Mouse (Mus musculus) megakaryocyte, adult 5-6 weeks (primary cell): ENCODE measurements around the gene Kntc1. TPM values are rescaled to one million over a fixed set of nuclear protein-coding genes. Genes with fewer than 3 reads are reported as not detected.

Source experiments
- ATAC-seq: 2 replicates; pipeline ENCODE4 v1.8.0; 2016; ENCODE audit warnings: mild to moderate bottlenecking, inconsistent platforms; ENCODE audit not compliant: poor library complexity, severe bottlenecking
- total RNA-seq, 2 experiments: library from RNA; stranded (forward) in 1 of 2; stranded (reverse) in 1 of 2; fragments of 153-499, 151-499 nt in 1 of 2; fragments of 221-1000, 200-1000 nt in 1 of 2; gene quantifications; 2 replicates each; pipeline versions ENCODE4 v1.2.3 to v1.2.4; 2015 to 2017

Kntc1 gene
- total RNA-seq, 2 experiments from 2014 or later = 34.2 to 36.1 TPM

- peak; percentile 54 for ATAC-seq
Observed at GRCm38 (mm10) chr5:123862374-123863350, 113.1 kb downstream of the Kntc1 start.

DNA sequence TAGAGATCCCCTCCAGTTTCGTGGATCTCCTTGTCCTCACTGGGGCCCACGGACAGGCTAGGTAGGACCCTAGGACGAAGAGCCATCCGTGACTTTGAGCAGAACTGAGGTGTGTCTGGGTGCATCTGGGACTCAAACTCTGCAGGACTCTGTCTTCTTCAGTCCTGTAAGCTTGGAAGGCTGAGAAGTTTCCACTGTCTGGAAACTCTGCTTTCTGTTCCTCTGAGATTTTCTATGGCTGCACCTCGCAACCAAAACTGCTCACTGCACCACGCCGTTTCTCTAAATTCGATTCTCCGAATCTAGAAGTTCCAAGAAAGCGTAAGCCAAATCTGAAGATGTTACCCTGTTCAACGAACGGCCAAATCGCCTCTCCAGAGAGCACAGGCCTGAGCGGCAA is 114.4 kb downstream of the Kntc1 start:
- ATAC-seq = no peak

DNA sequence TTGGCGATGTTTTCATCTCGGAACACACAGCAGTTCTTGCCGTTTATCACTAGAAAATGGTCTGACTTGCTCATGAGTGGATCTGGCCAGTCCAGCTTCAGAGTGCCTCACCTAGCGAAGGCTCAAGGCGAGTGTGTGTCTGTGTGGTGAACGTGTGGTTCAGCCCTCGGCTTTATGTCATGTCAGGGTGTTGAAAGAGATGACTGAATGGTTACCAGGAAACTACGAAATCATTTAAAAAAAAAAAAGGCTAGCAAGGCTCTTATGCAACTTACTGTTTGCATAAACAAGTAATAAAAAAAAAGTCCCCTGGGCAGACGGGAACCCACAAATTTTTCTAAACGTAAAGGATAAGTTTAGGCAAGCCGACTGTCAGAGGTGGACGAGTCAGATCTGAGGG is 115.8 kb downstream of the Kntc1 start, which contains the start of gene Hcar2:
TSS of gene Hcar2 (minus strand) at position 135 of the 400 bp plus-strand sequence.
- peak; percentile 92 for ATAC-seq

DNA sequence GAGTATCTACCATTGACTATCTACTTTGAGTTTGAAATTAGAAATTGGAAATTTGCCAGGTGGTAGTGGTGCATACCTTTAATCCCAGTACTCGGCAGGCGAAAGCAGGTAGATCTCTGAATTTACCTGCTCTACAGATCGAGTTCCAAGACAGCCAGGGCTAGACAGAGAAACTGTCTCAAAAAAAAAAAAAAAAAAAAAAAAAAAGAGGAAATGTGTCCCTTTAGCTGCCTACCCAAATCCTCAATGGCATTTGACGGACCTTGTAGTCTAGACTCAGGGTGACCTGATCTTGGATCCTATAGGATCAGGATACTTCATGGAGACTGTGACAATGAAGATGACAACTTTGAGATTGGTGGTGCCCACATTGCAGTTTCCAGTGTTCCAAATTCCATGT is 116.9 kb downstream of the Kntc1 start:
- ATAC-seq = no peak

DNA sequence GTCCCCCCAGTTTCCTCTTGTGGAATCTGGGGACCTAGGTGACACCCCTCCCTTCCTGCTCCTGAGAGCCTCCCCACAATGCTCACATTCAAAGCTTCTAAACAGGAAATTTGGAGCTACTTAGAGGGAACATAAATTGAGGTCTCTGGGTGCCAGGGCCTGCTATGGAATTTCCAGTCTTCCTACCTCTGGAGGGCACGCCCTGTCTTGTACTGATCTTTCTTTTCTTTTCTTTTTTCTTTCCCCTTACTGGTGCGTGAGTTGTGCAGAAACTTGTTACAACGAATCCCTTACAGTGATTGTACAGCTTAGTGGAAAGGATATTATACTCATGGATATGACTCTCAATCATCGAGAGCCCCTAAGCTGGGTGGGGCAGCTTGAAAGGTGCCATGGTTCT is 120.1 kb downstream of the Kntc1 start:
- no peak for ATAC-seq

Other genes starting within 250 kb of the Kntc1 start
- not detected in 2 replicates for gene B3gnt4, start 239.3 kb upstream of the Kntc1 start, total RNA-seq (2015)
- gene B3gnt4, start 239.3 kb upstream of the Kntc1 start, total RNA-seq (2017) = not detected in 2 replicates
- 18.1 and 19.6 TPM in 2 replicates for gene Diablo, start 225.5 kb upstream of the Kntc1 start, total RNA-seq (2015)
- gene Diablo, start 225.5 kb upstream of the Kntc1 start, total RNA-seq (2017) = 28.3 and 31.8 TPM in 2 replicates
- gene Gm49027, start 224.2 kb upstream of the Kntc1 start, total RNA-seq (2015) = 0.09 TPM in 1 of 2 replicates, not detected in the other
- not detected in 2 replicates for gene Gm49027, start 224.2 kb upstream of the Kntc1 start, total RNA-seq (2017)
- 22.7 and 23.3 TPM in 2 replicates for gene Vps33a, start 176.7 kb upstream of the Kntc1 start, total RNA-seq (2015)
- gene Vps33a, start 176.7 kb upstream of the Kntc1 start, total RNA-seq (2017) = 29.5 and 35.5 TPM in 2 replicates
- gene Clip1, start 65.1 kb upstream of the Kntc1 start, total RNA-seq (2015) = 45.5 and 46.9 TPM in 2 replicates
- 96.0 and 126 TPM in 2 replicates for gene Clip1, start 65.1 kb upstream of the Kntc1 start, total RNA-seq (2017)
- 43.9 and 65.3 TPM in 2 replicates for gene Zcchc8, start 28.6 kb upstream of the Kntc1 start, total RNA-seq (2015)
- gene Zcchc8, start 28.6 kb upstream of the Kntc1 start, total RNA-seq (2017) = 122 and 197 TPM in 2 replicates
- gene Rsrc2, start 302 bp upstream of the Kntc1 start, total RNA-seq (2015) = 109 and 132 TPM in 2 replicates
- 193 and 248 TPM in 2 replicates for gene Rsrc2, start 302 bp upstream of the Kntc1 start, total RNA-seq (2017)
- 10.8 and 20.9 TPM in 2 replicates for gene Hcar2, start 115.8 kb downstream of the Kntc1 start, total RNA-seq (2015)
- gene Hcar2, start 115.8 kb downstream of the Kntc1 start, total RNA-seq (2017) = 6.7 and 8.1 TPM in 2 replicates
- gene Hcar1, start 130.3 kb downstream of the Kntc1 start, total RNA-seq (2015) = not detected in 2 replicates
- gene Hcar1, start 130.3 kb downstream of the Kntc1 start, total RNA-seq (2017) = 0.04 TPM in 1 of 2 replicates, not detected in the other
- 44.6 and 55.2 TPM in 2 replicates for gene Denr, start 157.5 kb downstream of the Kntc1 start, total RNA-seq (2015)
- 32.4 and 34.3 TPM in 2 replicates for gene Denr, start 157.5 kb downstream of the Kntc1 start, total RNA-seq (2017)
- not detected in 2 replicates for gene Gm43518, start 177.7 kb downstream of the Kntc1 start, total RNA-seq (2015)
- gene Gm43518, start 177.7 kb downstream of the Kntc1 start, total RNA-seq (2017) = 0.73 TPM in 1 of 2 replicates, not detected in the other
- 1.1 and 1.5 TPM in 2 replicates for gene Ccdc62, start 181.0 kb downstream of the Kntc1 start, total RNA-seq (2015)
- gene Ccdc62, start 181.0 kb downstream of the Kntc1 start, total RNA-seq (2017) = 0.16 and 0.62 TPM in 2 replicates
- gene Hip1r, start 223.9 kb downstream of the Kntc1 start, total RNA-seq (2015) = 6.0 and 6.6 TPM in 2 replicates
- gene Hip1r, start 223.9 kb downstream of the Kntc1 start, total RNA-seq (2017) = 12.1 and 13.0 TPM in 2 replicates